Mouse (Mus musculus) kidney, embryonic 14.5 days (tissue): ENCODE results near the gene Dcaf15. TPM values are rescaled to one million over a fixed set of nuclear protein-coding genes. Genes with fewer than 3 reads are reported as not detected.

ENCODE experiments used
- ATAC-seq: fragments of 200-750 bp; cut with Nextera tagmentation; 2 replicates; pipeline ENCODE4 v1.8.0; 2017; ENCODE audit warnings: moderate number of reproducible peaks, mild to moderate bottlenecking, moderate TSS enrichment, moderate library complexity; ENCODE audit not compliant: low FRiP score, low TSS enrichment
- H3K27ac ChIP-seq: fragments of 300-500 bp; sonication (generic); 2 replicates; pipeline ENCODE4 v1.5.1; 2014; ENCODE audit warnings: low read depth, mild to moderate bottlenecking, low read length, moderate library complexity, mixed read lengths
- H3K27me3 ChIP-seq: fragments of 300-500 bp; sonication (generic); 2 replicates; pipeline ENCODE4 v1.6.1; 2014; ENCODE audit warnings: mild to moderate bottlenecking, low read length; ENCODE audit not compliant: control insufficient read depth, insufficient read depth
- H3K36me3 ChIP-seq: fragments of 300-500 bp; sonication (generic); 2 replicates; pipeline ENCODE4 v1.6.1; 2014; ENCODE audit warnings: low read length, mixed read lengths; ENCODE audit not compliant: control insufficient read depth, insufficient read depth
- H3K4me1 ChIP-seq: fragments of 300-500 bp; sonication (generic); 2 replicates; pipeline ENCODE4 v1.6.1; 2014; ENCODE audit warnings: low read length, mixed read lengths; ENCODE audit not compliant: control insufficient read depth, insufficient read depth
- H3K4me2 ChIP-seq: fragments of 300-500 bp; sonication (generic); replicated peaks from 2 replicates; pipeline ENCODE4 v1.6.1; 2014; ENCODE audit warnings: low read depth, mild to moderate bottlenecking, low read length
- H3K4me3 ChIP-seq: fragments of 300-500 bp; sonication (generic); 2 replicates; pipeline ENCODE4 v1.5.1; 2014; ENCODE audit warnings: mild to moderate bottlenecking, low read length
- H3K9ac ChIP-seq: fragments of 300-500 bp; sonication (generic); 2 replicates; pipeline ENCODE4 v1.6.1; 2014; ENCODE audit warnings: low read depth, mild to moderate bottlenecking, low read length, moderate library complexity
- H3K9me3 ChIP-seq: fragments of 300-500 bp; sonication (generic); 2 replicates; pipeline ENCODE4 v1.6.1; 2016; ENCODE audit warnings: low read length; ENCODE audit not compliant: control insufficient read depth
- WGBS: fragments of 180-500 bp; shearing (Covaris S2); extraction: QIAGEN DNeasy Blood & Tissue Kit; methylation state at CpG from one replicate; pipeline ENCODE4 v1.1.7; 2014; 5-methylcytosine and 5-hydroxymethylcytosine counted together
- polyA plus RNA-seq: library from polyadenylated mRNA; unstranded; fragments of >200 nt; fragmentation: Nextera tagmentation; extraction: Ambion mirVana; gene quantifications from 2 replicates; pipeline ENCODE4 v1.2.1, GENCODE M21; 2014

Gene Dcaf15
- polyA plus RNA-seq, 1 experiment from 2014 or later: 10.4 TPM

GRCm38 (mm10) chr8:84132225-84132624, 27.7 kb upstream of the Dcaf15 start:
- no peak for ATAC-seq
- Histone ChIP-seq H3K9me3 (no peaks in the 10 kb centered on the region), H3K27ac (no peak overlapping the region), H3K4me1 (no peaks in the 10 kb centered on the region), H3K4me2 (no peak overlapping the region), H3K36me3 (peaks cover 54% of the 10 kb centered on the region), H3K27me3 (no peaks in the 10 kb centered on the region), H3K4me3 (no peak overlapping the region), H3K9ac (no peak overlapping the region)
- 89% methylated on average over 8 of the region's 8 CpGs for WGBS

- Histone ChIP-seq H3K9me3 (no peaks in the 10 kb centered on the region), H3K9ac (0 out of 2 replicates have a peak overlapping the region, but pooled peaks have one; percentile 13), H3K4me3 (no peak overlapping the region), H3K27me3 (no peaks in the 10 kb centered on the region), H3K36me3 (peaks cover 40% of the 10 kb centered on the region), H3K4me1 (no peaks in the 10 kb centered on the region), H3K27ac (no peak overlapping the region), H3K4me2 (no peak overlapping the region)
- 45% methylated on average over 30 of the region's 30 CpGs for WGBS
- ATAC-seq: no peak; the same call in 1 of the 2 replicates
These were observed 26.2 kb upstream of the Dcaf15 start for GRCm38 (mm10) chr8:84130806-84131205.

- no peak overlapping the region for H3K9ac ChIP-seq
- no peaks in the 10 kb centered on the region for H3K27me3 ChIP-seq
- no peak overlapping the region for H3K4me2 ChIP-seq
- ATAC-seq: no peak
- peaks cover 15% of the 10 kb centered on the region for H3K36me3 ChIP-seq
- 59% methylated on average over 8 of the region's 8 CpGs for WGBS
- no peaks in the 10 kb centered on the region for H3K4me1 ChIP-seq
- no peaks in the 10 kb centered on the region for H3K9me3 ChIP-seq
- no peak overlapping the region for H3K4me3 ChIP-seq
- H3K27ac ChIP-seq: no peak overlapping the region
These were observed 23.7 kb upstream of the Dcaf15 start for GRCm38 (mm10) chr8:84128277-84128676.

GRCm38 (mm10) chr8:84127202-84127901, 22.8 kb upstream of the Dcaf15 start:
- Histone ChIP-seq H3K4me3 (no peak overlapping the region), H3K4me1 (no peaks in the 10 kb centered on the region), H3K9ac (no peak overlapping the region), H3K27me3 (no peaks in the 10 kb centered on the region), H3K4me2 (no peak overlapping the region), H3K27ac (no peak overlapping the region), H3K36me3 (peaks cover 5% of the 10 kb centered on the region), H3K9me3 (no peaks in the 10 kb centered on the region)
- peak; percentile 11; the same call in 1 of the 2 replicates for ATAC-seq
- WGBS: 66% methylated on average over 17 of the region's 17 CpGs

- H3K27ac ChIP-seq: no peak overlapping the region
- H3K4me1 ChIP-seq: no peaks in the 10 kb centered on the region
- no peaks in the 10 kb centered on the region for H3K27me3 ChIP-seq
- no peaks in the 10 kb centered on the region; the same call in 1 of the 2 replicates for H3K36me3 ChIP-seq
- no peak for ATAC-seq
- WGBS: 67% methylated on average over 2 of the region's 2 CpGs
- no peak overlapping the region for H3K4me2 ChIP-seq
- 0 out of 2 replicates have a peak overlapping the region, but pooled peaks have one; percentile 12 for H3K9ac ChIP-seq
- H3K9me3 ChIP-seq: no peaks in the 10 kb centered on the region
- H3K4me3 ChIP-seq: no peak overlapping the region
These were observed 22.2 kb upstream of the Dcaf15 start for GRCm38 (mm10) chr8:84126742-84127141.

- Histone ChIP-seq H3K4me3 (no peak within 1 kb of the TSS), H3K9me3 (no peaks in the 10 kb centered on the region), H3K27ac (no peak within 1 kb of the TSS), H3K4me1 (no peaks in the 10 kb centered on the region), H3K9ac (0 out of 2 replicates have a peak within 1 kb of the TSS, but pooled peaks have one; percentile 12), H3K27me3 (no peaks in the 10 kb centered on the region), H3K36me3 (no peaks in the 10 kb centered on the region), H3K4me2 (no peak within 1 kb of the TSS)
- 55% methylated on average over 9 of the region's 9 CpGs for WGBS
- peak; percentile 49; the same call in 1 of the 2 replicates for ATAC-seq
These were observed 21.1 kb upstream of the Dcaf15 start, which contains the start of gene Podnl1 for GRCm38 (mm10) chr8:84125656-84126055. Gene Podnl1, plus strand, starts transcription at chr8:84125989.

- no peak overlapping the region for H3K4me3 ChIP-seq
- no peaks in the 10 kb centered on the region for H3K27me3 ChIP-seq
- H3K36me3 ChIP-seq: no peaks in the 10 kb centered on the region
- 88% methylated on average over 3 of the region's 3 CpGs for WGBS
- no peak for ATAC-seq
- no peak overlapping the region for H3K4me2 ChIP-seq
- no peaks in the 10 kb centered on the region for H3K4me1 ChIP-seq
- no peaks in the 10 kb centered on the region for H3K9me3 ChIP-seq
- no peak overlapping the region for H3K9ac ChIP-seq
- no peak overlapping the region for H3K27ac ChIP-seq
These were observed 17.6 kb upstream of the Dcaf15 start for GRCm38 (mm10) chr8:84122151-84122550.

- Histone ChIP-seq H3K9ac (no peak overlapping the region), H3K27me3 (no peaks in the 10 kb centered on the region), H3K4me3 (no peak overlapping the region), H3K27ac (no peak overlapping the region), H3K9me3 (no peaks in the 10 kb centered on the region), H3K36me3 (no peaks in the 10 kb centered on the region), H3K4me1 (no peaks in the 10 kb centered on the region), H3K4me2 (no peak overlapping the region)
- ATAC-seq: no peak
- WGBS: 86% methylated on average over 6 of the region's 6 CpGs
These were observed 11.1 kb upstream of the Dcaf15 start for GRCm38 (mm10) chr8:84115646-84116045.

GRCm38 (mm10) chr8:84106216-84107040, 1.9 kb upstream of the Dcaf15 start:
- no peak overlapping the region for H3K27ac ChIP-seq
- H3K4me1 ChIP-seq: peaks cover 13% of the 10 kb centered on the region
- no peak overlapping the region for H3K4me3 ChIP-seq
- H3K27me3 ChIP-seq: no peaks in the 10 kb centered on the region
- peaks cover 12% of the 10 kb centered on the region for H3K36me3 ChIP-seq
- H3K9ac ChIP-seq: no peak overlapping the region
- 91% methylated on average over 6 of the region's 6 CpGs for WGBS
- ATAC-seq: no peak
- no peak overlapping the region for H3K4me2 ChIP-seq
- H3K9me3 ChIP-seq: no peaks in the 10 kb centered on the region
